Mouse (Mus musculus) embryonic facial prominence, embryonic 14.5 days (tissue): ENCODE data around the gene Fam136a. TPM values are rescaled to one million over a fixed set of nuclear protein-coding genes. Genes with fewer than 3 reads are reported as not detected.
A peak's percentile ranks its signal among the peaks of the same experiment; 100 is the strongest.

Experiments used
- ATAC-seq: fragments of 200-750 bp; cut with Nextera tagmentation; 2 replicates; pipeline ENCODE4 v1.8.0; 2017; ENCODE audit warnings: low read depth, moderate number of reproducible peaks, moderate TSS enrichment
- DNase-seq: peaks from one replicate; pipeline ENCODE4 v3.0.0-alpha.2; 2015; ENCODE audit warnings: low spot score
- H3K27ac ChIP-seq: fragments of 300-500 bp; sonication (generic); replicated peaks from 2 replicates; pipeline ENCODE4 v1.5.1; 2014; ENCODE audit warnings: low read depth, mild to moderate bottlenecking, low read length, moderate library complexity
- H3K27me3 ChIP-seq: fragments of 300-500 bp; sonication (generic); replicated peaks from 2 replicates; pipeline ENCODE4 v1.6.1; 2014; ENCODE audit warnings: low read length; ENCODE audit not compliant: control insufficient read depth, insufficient read depth
- H3K36me3 ChIP-seq: fragments of 300-500 bp; sonication (generic); 2 replicates; pipeline ENCODE4 v1.6.1; 2014; ENCODE audit warnings: low read length, mixed read lengths; ENCODE audit not compliant: control insufficient read depth, insufficient read depth
- H3K4me1 ChIP-seq: fragments of 300-500 bp; sonication (generic); 2 replicates; pipeline ENCODE4 v1.6.1; 2014; ENCODE audit warnings: antibody characterized with exemption, low read length; ENCODE audit not compliant: control insufficient read depth, insufficient read depth
- H3K4me2 ChIP-seq: fragments of 300-500 bp; sonication (generic); 2 replicates; pipeline ENCODE4 v1.6.1; 2014; ENCODE audit warnings: low read depth, mild to moderate bottlenecking, low read length, moderate library complexity, mixed read lengths
- H3K4me3 ChIP-seq: fragments of 300-500 bp; sonication (generic); 2 replicates; pipeline ENCODE4 v1.5.1; 2014; ENCODE audit warnings: low read depth, mild to moderate bottlenecking, low read length
- H3K9ac ChIP-seq: fragments of 300-500 bp; sonication (generic); 2 replicates; pipeline ENCODE4 v1.6.1; 2014; ENCODE audit warnings: low read depth, mild to moderate bottlenecking, low read length, moderate library complexity, mixed read lengths
- H3K9me3 ChIP-seq: fragments of 300-500 bp; sonication (generic); 2 replicates; pipeline ENCODE4 v1.6.1; 2016; ENCODE audit warnings: low read length; ENCODE audit not compliant: control insufficient read depth
- WGBS: fragments of 180-500 bp; shearing (Covaris S2); extraction: QIAGEN DNeasy Blood & Tissue Kit; methylation state at CpG from one replicate; pipeline ENCODE4 v1.1.7; 2014; 5-methylcytosine and 5-hydroxymethylcytosine counted together
- polyA plus RNA-seq: library from polyadenylated mRNA; unstranded; fragments of >200 nt; fragmentation: Nextera tagmentation; extraction: Ambion mirVana; gene quantifications from 2 replicates; pipeline ENCODE4 v1.2.1, GENCODE M21; 2014

Gene Fam136a
- polyA plus RNA-seq, 1 experiment from 2014 or later = 118 TPM

- no peak for ATAC-seq
- no peaks in the 10 kb centered on the region for H3K27me3 ChIP-seq
- no peak overlapping the region for H3K9ac ChIP-seq
- WGBS = 61% methylated on average over 7 of the region's 7 CpGs
- H3K27ac ChIP-seq = no peak overlapping the region
- H3K4me3 ChIP-seq = no peak overlapping the region
- no peak for DNase-seq
- no peaks in the 10 kb centered on the region for H3K36me3 ChIP-seq
- H3K4me2 ChIP-seq = no peak overlapping the region
- H3K9me3 ChIP-seq = no peaks in the 10 kb centered on the region
- no peaks in the 10 kb centered on the region for H3K4me1 ChIP-seq
Observed at GRCm38 (mm10) chr6:86360691-86361090, 4.8 kb upstream of the Fam136a start.

- no peaks in the 10 kb centered on the region for H3K27me3 ChIP-seq
- no peak overlapping the region for H3K4me2 ChIP-seq
- no peaks in the 10 kb centered on the region for H3K36me3 ChIP-seq
- H3K9ac ChIP-seq = no peak overlapping the region
- ATAC-seq = no peak
- no peak for DNase-seq
- H3K27ac ChIP-seq = no peak overlapping the region
- no peaks in the 10 kb centered on the region for H3K4me1 ChIP-seq
- no peaks in the 10 kb centered on the region for H3K9me3 ChIP-seq
- 87% methylated on average over 7 of the region's 7 CpGs for WGBS
- H3K4me3 ChIP-seq = no peak overlapping the region
Observed at GRCm38 (mm10) chr6:86361373-86361772, 4.1 kb upstream of the Fam136a start.

GRCm38 (mm10) chr6:86364442-86365141, 854 bp upstream of the Fam136a start:
- peak; percentile 30 for ATAC-seq
- Histone ChIP-seq H3K4me2 (peak overlapping the region; percentile 95), H3K9ac (peak overlapping the region; percentile 63), H3K4me3 (peak overlapping the region; percentile 74), H3K27me3 (no peaks in the 10 kb centered on the region), H3K36me3 (peaks cover 16% of the 10 kb centered on the region), H3K9me3 (no peaks in the 10 kb centered on the region), H3K4me1 (no peaks in the 10 kb centered on the region), H3K27ac (peak overlapping the region; percentile 49; the same call in 1 of the 2 replicates)
- DNase-seq = peak; percentile 91
- 3% methylated on average over 17 of the region's 17 CpGs for WGBS

GRCm38 (mm10) chr6:86366125-86366852, 843 bp downstream of the Fam136a start:
- DNase-seq (peak; percentile 21), ATAC-seq (no peak)
- H3K4me3 ChIP-seq = peak overlapping the region; percentile 74
- peaks cover 16% of the 10 kb centered on the region for H3K36me3 ChIP-seq
- no peaks in the 10 kb centered on the region for H3K9me3 ChIP-seq
- peak overlapping the region; percentile 71 for H3K27ac ChIP-seq
- H3K4me2 ChIP-seq = peak overlapping the region; percentile 95
- no peaks in the 10 kb centered on the region for H3K27me3 ChIP-seq
- peaks cover 6% of the 10 kb centered on the region for H3K4me1 ChIP-seq
- WGBS = 43% methylated on average over 25 of the region's 25 CpGs
- peak overlapping the region; percentile 90 for H3K9ac ChIP-seq

- no peak overlapping the region; the same call in 1 of the 2 replicates for H3K4me2 ChIP-seq
- H3K36me3 ChIP-seq = peaks cover 16% of the 10 kb centered on the region
- WGBS = 76% methylated on average over 2 of the region's 2 CpGs
- H3K4me1 ChIP-seq = peaks cover 6% of the 10 kb centered on the region
- 0 out of 2 replicates have a peak overlapping the region, but pooled peaks have one; percentile 74 for H3K4me3 ChIP-seq
- no peak overlapping the region for H3K9ac ChIP-seq
- DNase-seq (no peak), ATAC-seq (no peak)
- H3K27ac ChIP-seq = no peak overlapping the region
- no peaks in the 10 kb centered on the region for H3K27me3 ChIP-seq
- no peaks in the 10 kb centered on the region for H3K9me3 ChIP-seq
Observed at GRCm38 (mm10) chr6:86366853-86367249, 1.4 kb downstream of the Fam136a start.

- Histone ChIP-seq H3K36me3 (peaks cover 16% of the 10 kb centered on the region), H3K9ac (no peak overlapping the region), H3K27me3 (no peaks in the 10 kb centered on the region), H3K27ac (no peak overlapping the region), H3K4me1 (peaks cover 14% of the 10 kb centered on the region), H3K4me3 (no peak overlapping the region), H3K9me3 (no peaks in the 10 kb centered on the region), H3K4me2 (no peak overlapping the region)
- ATAC-seq (no peak), DNase-seq (no peak)
- WGBS = 91% methylated on average over 5 of the region's 5 CpGs
Observed at GRCm38 (mm10) chr6:86368479-86368878, 3.0 kb downstream of the Fam136a start.

GRCm38 (mm10) chr6:86370093-86370713, 4.8 kb downstream of the Fam136a start:
- peak overlapping the region; percentile 83; the same call in 1 of the 2 replicates for H3K4me3 ChIP-seq
- peak overlapping the region; percentile 94 for H3K27ac ChIP-seq
- H3K4me1 ChIP-seq = peaks cover 14% of the 10 kb centered on the region
- ATAC-seq (no peak), DNase-seq (no peak)
- no peaks in the 10 kb centered on the region for H3K27me3 ChIP-seq
- peak overlapping the region; percentile 90 for H3K4me2 ChIP-seq
- H3K36me3 ChIP-seq = peaks cover 20% of the 10 kb centered on the region
- H3K9me3 ChIP-seq = no peaks in the 10 kb centered on the region
- 64% methylated on average over 3 of the region's 3 CpGs for WGBS
- H3K9ac ChIP-seq = peak overlapping the region; percentile 94

GRCm38 (mm10) chr6:86370764-86371339, 5.4 kb downstream of the Fam136a start, which contains the start of gene Snrpg:
Gene Snrpg, plus strand, starts transcription at chr6:86371304.
- H3K4me3 ChIP-seq = peak within 1 kb of the TSS; percentile 83
- peak within 1 kb of the TSS; percentile 94 for H3K27ac ChIP-seq
- peak within 1 kb of the TSS; percentile 94 for H3K9ac ChIP-seq
- DNase-seq (no peak), ATAC-seq (no peak; the same call in 1 of the 2 replicates)
- H3K27me3 ChIP-seq = no peaks in the 10 kb centered on the region
- H3K4me1 ChIP-seq = peaks cover 14% of the 10 kb centered on the region
- peak within 1 kb of the TSS; percentile 90 for H3K4me2 ChIP-seq
- H3K9me3 ChIP-seq = no peaks in the 10 kb centered on the region
- 20% methylated on average over 15 of the region's 15 CpGs for WGBS
- H3K36me3 ChIP-seq = peaks cover 21% of the 10 kb centered on the region
